Mouse (Mus musculus) stomach, embryonic 14.5 days (tissue): ENCODE data around the gene Gstt1. TPM values are rescaled to one million over a fixed set of nuclear protein-coding genes. Genes with fewer than 3 reads are reported as not detected.
"Not testable (repeated sequence)": the region's sequence is repeated elsewhere in the genome, so short reads cannot be mapped to it uniquely, and the experiment has no call there.

Source experiments
- ATAC-seq: fragments of 200-750 bp; cut with Nextera tagmentation; 2 replicates; pipeline ENCODE4 v1.8.0; 2017; ENCODE audit warnings: low read depth, moderate TSS enrichment; ENCODE audit not compliant: insufficient number of reproducible peaks, insufficient read depth, low FRiP score
- H3K27ac ChIP-seq: fragments of 300-500 bp; sonication (generic); 2 replicates; pipeline ENCODE4 v1.5.1; 2014; ENCODE audit warnings: mild to moderate bottlenecking, low read length, moderate library complexity, mixed read lengths
- H3K27me3 ChIP-seq: fragments of 300-500 bp; sonication (generic); 2 replicates; pipeline ENCODE4 v1.6.1; 2014; ENCODE audit warnings: low read length, control low read depth, mixed read lengths; ENCODE audit not compliant: control insufficient read depth, insufficient read depth
- H3K36me3 ChIP-seq: fragments of 300-500 bp; sonication (generic); 2 replicates; pipeline ENCODE4 v1.6.1; 2014; ENCODE audit warnings: mild to moderate bottlenecking, control low read depth, low read length, moderate library complexity, mixed read lengths; ENCODE audit not compliant: control insufficient read depth, insufficient read depth
- H3K4me1 ChIP-seq: fragments of 300-500 bp; sonication (generic); 2 replicates; pipeline ENCODE4 v1.6.1; 2014; ENCODE audit warnings: low read length, control low read depth, mixed read lengths; ENCODE audit not compliant: control insufficient read depth, insufficient read depth
- H3K4me2 ChIP-seq: fragments of 300-500 bp; sonication (generic); replicated peaks from 2 replicates; pipeline ENCODE4 v1.6.1; 2014; ENCODE audit warnings: low read depth, low read length, control low read depth
- H3K4me3 ChIP-seq: fragments of 300-500 bp; sonication (generic); 2 replicates; pipeline ENCODE4 v1.5.1; 2014; ENCODE audit warnings: low read depth, low read length, control low read depth
- H3K9ac ChIP-seq: fragments of 300-500 bp; sonication (generic); replicated peaks from 2 replicates; pipeline ENCODE4 v1.6.1; 2014; ENCODE audit warnings: low read depth, mild to moderate bottlenecking, control low read depth, low read length, moderate library complexity, mixed read lengths
- H3K9me3 ChIP-seq: fragments of 300-500 bp; sonication (generic); 2 replicates; pipeline ENCODE4 v1.6.1; 2016; ENCODE audit warnings: low read depth, low read length, control low read depth; ENCODE audit not compliant: control insufficient read depth
- WGBS: fragments of 180-500 bp; shearing (Covaris S2); extraction: QIAGEN DNeasy Blood & Tissue Kit; methylation state at CpG from one replicate; pipeline ENCODE4 v1.1.7; 2014; 5-methylcytosine and 5-hydroxymethylcytosine counted together
- polyA plus RNA-seq: library from polyadenylated mRNA; unstranded; fragments of >200 nt; fragmentation: Nextera tagmentation; extraction: Ambion mirVana; gene quantifications from 2 replicates; pipeline ENCODE4 v1.2.1, GENCODE M21; 2014

Gstt1 gene
- polyA plus RNA-seq, 1 experiment from 2014 or later: 12.6 TPM

GRCm38 (mm10) chr10:75779206-75780174, 18.9 kb downstream of the Gstt1 start:
- Histone ChIP-seq H3K36me3 (no peaks in the 10 kb centered on the region), H3K4me3 (peak overlapping the region; percentile 47; the same call in 1 of the 2 replicates), H3K27me3 (no peaks in the 10 kb centered on the region), H3K4me2 (peak overlapping the region; percentile 86), H3K27ac (peak overlapping the region; percentile 27; the same call in 1 of the 2 replicates), H3K9me3 (no peaks in the 10 kb centered on the region), H3K4me1 (peaks cover 4% of the 10 kb centered on the region; the same call in 1 of the 2 replicates), H3K9ac (no peak overlapping the region)
- WGBS: 34% methylated on average over 15 of the region's 15 CpGs
- peak; percentile 47 for ATAC-seq

- H3K9ac ChIP-seq: no peak overlapping the region
- no peaks in the 10 kb centered on the region for H3K9me3 ChIP-seq
- no peak for ATAC-seq
- H3K27me3 ChIP-seq: no peaks in the 10 kb centered on the region
- 79% methylated on average over 2 of the region's 2 CpGs for WGBS
- no peak overlapping the region for H3K27ac ChIP-seq
- no peak overlapping the region for H3K4me2 ChIP-seq
- peaks cover 6% of the 10 kb centered on the region; the same call in 1 of the 2 replicates for H3K4me1 ChIP-seq
- no peaks in the 10 kb centered on the region for H3K36me3 ChIP-seq
- H3K4me3 ChIP-seq: no peak overlapping the region
Measured at GRCm38 (mm10) chr10:75777885-75778284, 20.5 kb downstream of the Gstt1 start.

- Histone ChIP-seq H3K27me3 (no peaks in the 10 kb centered on the region), H3K9me3 (no peaks in the 10 kb centered on the region), H3K36me3 (no peaks in the 10 kb centered on the region), H3K4me3 (no peak overlapping the region), H3K4me1 (peaks cover 10% of the 10 kb centered on the region; the same call in 1 of the 2 replicates), H3K9ac (no peak overlapping the region), H3K27ac (no peak overlapping the region), H3K4me2 (no peak overlapping the region)
- WGBS: 86% methylated on average over 6 of the region's 6 CpGs
- ATAC-seq: no peak
Measured at GRCm38 (mm10) chr10:75776562-75776961, 21.8 kb downstream of the Gstt1 start.

- Histone ChIP-seq H3K4me3 (no peak overlapping the region), H3K9me3 (no peaks in the 10 kb centered on the region), H3K4me1 (0 out of 2 replicates have a peak, but pooled peaks cover 6% of the 10 kb centered on the region), H3K27ac (no peak overlapping the region), H3K4me2 (no peak overlapping the region), H3K27me3 (no peaks in the 10 kb centered on the region), H3K36me3 (no peaks in the 10 kb centered on the region), H3K9ac (no peak overlapping the region)
- no peak for ATAC-seq
- 92% methylated on average over 9 of the region's 9 CpGs for WGBS
Measured at GRCm38 (mm10) chr10:75774587-75774986, 23.8 kb downstream of the Gstt1 start.

- no peak overlapping the region for H3K9ac ChIP-seq
- WGBS: 84% methylated on average over 5 of the region's 5 CpGs
- H3K4me3 ChIP-seq: no peak overlapping the region
- no peak for ATAC-seq
- H3K4me2 ChIP-seq: no peak overlapping the region
- no peak overlapping the region for H3K27ac ChIP-seq
- H3K27me3 ChIP-seq: no peaks in the 10 kb centered on the region
- H3K9me3 ChIP-seq: no peaks in the 10 kb centered on the region
- H3K4me1 ChIP-seq: 0 out of 2 replicates have a peak, but pooled peaks cover 6% of the 10 kb centered on the region
- H3K36me3 ChIP-seq: no peaks in the 10 kb centered on the region
Measured at GRCm38 (mm10) chr10:75774102-75774501, 24.3 kb downstream of the Gstt1 start.

GRCm38 (mm10) chr10:75772795-75773664, 25.4 kb downstream of the Gstt1 start, which contains the start of gene Ddt:
Gene Ddt (minus strand): TSS chr10:75773414.
- no peaks in the 10 kb centered on the region for H3K27me3 ChIP-seq
- peak within 1 kb of the TSS; percentile 18; the same call in 1 of the 2 replicates for H3K27ac ChIP-seq
- peak; percentile 93 for ATAC-seq
- H3K9me3 ChIP-seq: no peaks in the 10 kb centered on the region
- peak within 1 kb of the TSS; percentile 39; the same call in 1 of the 2 replicates for H3K9ac ChIP-seq
- under 1% methylated on average over 47 of the region's 47 CpGs for WGBS
- H3K36me3 ChIP-seq: no peaks in the 10 kb centered on the region
- 0 out of 2 replicates have a peak, but pooled peaks cover 6% of the 10 kb centered on the region for H3K4me1 ChIP-seq
- H3K4me2 ChIP-seq: peak within 1 kb of the TSS; percentile 98
- peak within 1 kb of the TSS; percentile 52 for H3K4me3 ChIP-seq

- H3K4me3 ChIP-seq, H3K36me3 ChIP-seq, H3K9me3 ChIP-seq, H3K4me1 ChIP-seq, H3K27ac ChIP-seq, H3K27me3 ChIP-seq, ATAC-seq, H3K9ac ChIP-seq, H3K4me2 ChIP-seq: not testable (repeated sequence)
- 25% methylated on average over 5 of the region's 5 CpGs for WGBS
Measured at GRCm38 (mm10) chr10:75767756-75768155, 30.6 kb downstream of the Gstt1 start.

- no peaks in the 10 kb centered on the region for H3K9me3 ChIP-seq
- WGBS: 86% methylated on average over 6 of the region's 6 CpGs
- H3K36me3 ChIP-seq: no peaks in the 10 kb centered on the region; the same call in 1 of the 2 replicates
- no peak overlapping the region for H3K4me3 ChIP-seq
- no peak overlapping the region for H3K9ac ChIP-seq
- no peaks in the 10 kb centered on the region for H3K27me3 ChIP-seq
- H3K4me2 ChIP-seq: no peak overlapping the region
- ATAC-seq: no peak
- no peak overlapping the region for H3K27ac ChIP-seq
- H3K4me1 ChIP-seq: peaks cover 4% of the 10 kb centered on the region; the same call in 1 of the 2 replicates
Measured at GRCm38 (mm10) chr10:75766856-75767255, 31.5 kb downstream of the Gstt1 start.
